Mouse (Mus musculus) C2C12 (cell line): ENCODE data around the gene Cntnap2. TPM values are rescaled to one million over a fixed set of nuclear protein-coding genes. Genes with fewer than 3 reads are reported as not detected.

Experiments
- H3K27me3 ChIP-seq: one replicate; pipeline ENCODE4 v1.6.1; 2011; ENCODE audit not compliant: control insufficient read depth, insufficient read depth, insufficient read length
- H3K36me3 ChIP-seq: one replicate; pipeline ENCODE4 v1.6.1; 2011; ENCODE audit not compliant: control insufficient read depth, insufficient read depth
- H3K4me3 ChIP-seq: one replicate; pipeline ENCODE4 v1.5.1; 2011; ENCODE audit warnings: mild to moderate bottlenecking, control low read depth; ENCODE audit not compliant: poor library complexity, insufficient read depth, severe bottlenecking
- H3K79me2 ChIP-seq: one replicate; pipeline ENCODE4 v1.6.1; 2011; ENCODE audit not compliant: control insufficient read depth, insufficient read depth
- H3K79me3 ChIP-seq: one replicate; pipeline ENCODE4 v1.6.1; 2011; ENCODE audit warnings: low read depth, control low read depth
- H3ac ChIP-seq: one replicate; pipeline ENCODE3; 2011; ENCODE audit warnings: low read depth; ENCODE audit not compliant: control insufficient read depth, insufficient read length
- CEBPB ChIP-seq: IDR thresholded peaks from one replicate; pipeline ENCODE4 v1.6.1; 2011; ENCODE audit warnings: low read depth, mild to moderate bottlenecking, control low read depth, moderate library complexity
- CTCF ChIP-seq: IDR thresholded peaks from one replicate; pipeline ENCODE4 v1.5.1; 2011; ENCODE audit not compliant: control insufficient read depth, insufficient read depth, insufficient read length
- FOSL1 ChIP-seq: IDR thresholded peaks from one replicate; pipeline ENCODE4 v1.8.0; 2011; ENCODE audit warnings: mild to moderate bottlenecking, low read length; ENCODE audit not compliant: poor library complexity, insufficient read depth, severe bottlenecking
- MAX ChIP-seq: IDR thresholded peaks from one replicate; pipeline ENCODE4 v1.6.1; 2011; ENCODE audit warnings: mild to moderate bottlenecking, control low read depth
- MYOD1 ChIP-seq: IDR thresholded peaks from one replicate; pipeline ENCODE4 v1.6.1; 2011; ENCODE audit warnings: low read depth; ENCODE audit not compliant: control insufficient read depth, insufficient read length
- MYOG ChIP-seq: IDR thresholded peaks from one replicate; pipeline ENCODE4 v1.6.1; 2011; ENCODE audit not compliant: control insufficient read depth, insufficient read length; ENCODE audit errors: extremely low read depth
- USF1 ChIP-seq: IDR thresholded peaks from one replicate; pipeline ENCODE4 v1.6.1; 2011; ENCODE audit warnings: low read depth, mild to moderate bottlenecking, control low read depth, moderate library complexity
- long read RNA-seq, 2 experiments: library from polyadenylated mRNA; unstranded; transcript quantifications; one replicate each; pipeline ENCODE4 v2.0.0; 2019 to 2020
- polyA plus RNA-seq: library from polyadenylated mRNA; unstranded; fragments of >200 nt; fragmentation: generic; extraction: Trizol; gene quantifications from one replicate; pipeline ENCODE4 v1.2.1, GENCODE M21; 2012; ENCODE audit warnings: missing spikeins

The Cntnap2 gene
- polyA plus RNA-seq = 0.02 TPM
- long read RNA-seq, experiment 1 = 0 reads
- long read RNA-seq, experiment 2, partial matches to known transcripts = 0 of 5 reads
- long read RNA-seq, experiment 2, other reads (novel, unspliced or antisense) = 5 of 5 reads

DNA sequence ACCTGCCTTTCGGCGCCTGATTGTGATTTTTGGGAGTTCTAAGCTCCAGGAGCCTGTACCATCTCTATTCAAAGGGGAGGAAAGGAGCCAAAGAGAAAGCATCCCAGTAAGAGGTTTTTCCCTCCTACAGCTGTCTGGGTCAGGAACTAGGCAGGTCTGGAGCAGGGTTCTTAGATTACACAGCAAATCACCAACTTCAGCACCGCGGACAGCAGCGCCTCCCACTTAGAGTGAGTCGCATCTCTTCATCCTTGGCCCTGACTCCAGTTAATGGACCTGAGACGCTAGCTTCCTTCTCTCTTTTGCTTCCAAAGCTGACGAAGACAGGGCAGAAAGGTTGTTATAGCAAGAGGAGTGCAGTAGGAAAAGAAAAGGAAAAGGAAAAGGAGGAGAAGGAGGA lies at the start of gene Cntnap2:
Gene Cntnap2 (plus strand): TSS at position 267 of the 400 bp plus-strand sequence.
- Histone ChIP-seq H3K27me3 (no peaks in the 10 kb centered on the region), H3K79me3 (no peaks in the 10 kb centered on the region), H3K79me2 (no peaks in the 10 kb centered on the region), H3ac (no peak within 1 kb of the TSS), H3K4me3 (no peak within 1 kb of the TSS), H3K36me3 (no peaks in the 10 kb centered on the region)
- no peak for TF ChIP-seq CEBPB
- TF ChIP-seq MYOD1 = no peak
- no peak for TF ChIP-seq FOSL1
- no peak for TF ChIP-seq MAX
- TF ChIP-seq CTCF = no peak
- no peak for TF ChIP-seq USF1
- TF ChIP-seq MYOG = no peak

DNA sequence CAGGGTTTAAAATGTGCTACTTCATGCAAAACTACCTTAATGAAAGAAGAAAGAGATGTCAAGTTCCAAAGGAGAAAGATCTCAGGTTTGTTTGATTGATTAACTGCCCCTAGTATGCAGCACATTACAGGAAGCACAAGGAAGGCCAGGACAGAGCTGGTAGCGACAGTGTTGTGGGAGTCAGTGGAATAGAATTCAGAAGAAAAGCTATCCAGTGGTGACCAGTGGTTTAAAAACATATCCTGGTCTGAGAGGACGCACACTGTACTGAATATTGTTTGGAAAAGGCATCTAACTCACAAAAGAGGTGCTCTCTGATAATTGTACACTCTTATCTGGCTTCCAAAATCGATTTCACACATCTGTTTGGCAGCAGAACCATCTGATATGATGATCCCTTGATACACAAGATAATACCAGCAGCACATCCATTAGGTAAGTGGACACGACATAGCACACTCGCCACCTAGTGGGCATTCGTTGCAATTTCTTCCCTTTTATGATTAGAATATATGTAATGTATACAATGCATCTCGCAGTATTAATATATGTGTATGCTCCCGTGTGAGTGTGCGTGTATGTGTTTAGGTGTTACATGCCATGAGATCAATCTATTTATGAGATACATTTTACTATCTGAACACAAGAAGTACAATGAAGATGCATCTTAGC lies 33.0 kb upstream of the Cntnap2 start:
- Histone ChIP-seq H3K4me3 (no peak overlapping the region), H3K27me3 (no peaks in the 10 kb centered on the region), H3K79me2 (no peaks in the 10 kb centered on the region), H3K36me3 (no peaks in the 10 kb centered on the region), H3K79me3 (no peaks in the 10 kb centered on the region), H3ac (no peak overlapping the region)
- TF ChIP-seq USF1 = no peak
- TF ChIP-seq CEBPB = no peak
- no peak for TF ChIP-seq MYOG

DNA sequence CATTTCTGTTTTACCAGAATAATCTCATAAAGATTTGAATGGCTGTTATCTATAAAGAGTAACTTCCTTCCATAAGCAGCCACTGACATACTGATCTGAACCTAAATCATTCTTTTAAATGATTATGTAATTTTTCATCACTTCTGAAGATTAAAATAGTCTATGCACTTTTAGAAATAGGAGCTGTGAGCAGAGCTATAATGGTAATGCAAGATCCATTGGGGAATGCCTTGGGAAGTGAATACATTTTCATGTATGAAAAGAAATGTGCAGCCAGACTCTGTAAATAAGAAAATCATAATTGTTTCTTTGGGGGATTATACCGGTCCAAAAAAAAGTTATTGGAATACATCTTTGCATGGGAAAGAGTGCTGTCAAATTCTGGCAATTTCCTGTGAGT lies 19.7 kb upstream of the Cntnap2 start:
- H3K79me3 ChIP-seq = no peaks in the 10 kb centered on the region
- no peaks in the 10 kb centered on the region for H3K79me2 ChIP-seq
- no peaks in the 10 kb centered on the region for H3K36me3 ChIP-seq
- TF ChIP-seq USF1 = no peak
- TF ChIP-seq FOSL1 = no peak
- no peak for TF ChIP-seq CEBPB
- TF ChIP-seq MAX = no peak
- no peak overlapping the region for H3K4me3 ChIP-seq
- H3K27me3 ChIP-seq = no peaks in the 10 kb centered on the region
- H3ac ChIP-seq = no peak overlapping the region

DNA sequence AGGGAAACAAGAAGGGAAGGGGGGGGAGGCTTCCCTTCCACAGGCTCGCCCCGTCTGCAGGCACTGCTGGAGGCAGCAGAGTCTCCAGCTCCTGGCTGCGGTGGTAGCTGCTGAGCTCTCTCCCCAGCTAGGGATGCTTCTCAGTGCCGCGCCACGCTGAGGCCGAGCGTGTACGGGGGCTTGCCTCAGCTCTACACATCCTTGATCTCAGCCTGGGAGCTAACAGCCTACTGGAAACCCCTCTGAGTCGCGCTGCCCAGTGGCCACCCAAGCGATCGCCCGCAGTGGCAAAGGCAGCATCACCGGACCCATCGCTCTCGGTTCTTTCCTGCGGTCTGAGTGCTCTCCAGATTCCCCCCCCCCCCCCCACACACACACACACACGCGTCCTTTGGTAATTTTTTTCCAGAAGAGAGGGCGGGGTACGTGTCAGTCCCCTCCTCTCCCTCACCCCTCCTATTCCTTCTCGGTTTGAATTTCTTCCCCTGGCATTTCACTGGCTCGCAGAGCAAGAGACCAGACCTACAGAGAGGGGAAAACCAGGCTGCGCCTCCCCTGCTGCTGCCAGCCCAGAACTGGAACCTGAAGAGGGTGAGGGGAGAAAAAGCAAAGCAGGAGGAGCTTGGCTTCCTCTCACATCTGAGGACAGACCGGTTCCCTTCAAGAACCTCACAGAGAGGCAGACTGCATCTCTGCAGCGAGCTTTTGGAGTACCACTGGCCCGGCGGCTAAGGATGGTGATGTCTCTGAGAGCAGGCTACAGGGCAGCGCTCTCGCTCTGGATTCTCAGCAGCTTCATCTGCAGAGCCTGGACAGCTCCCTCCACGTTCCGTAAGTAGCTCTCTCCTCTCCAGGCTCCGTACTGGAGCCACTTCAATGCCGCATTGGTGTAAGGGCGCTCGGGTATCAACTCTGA lies 657 bp downstream of the Cntnap2 start:
- no peak for TF ChIP-seq CEBPB
- TF ChIP-seq FOSL1 = no peak
- TF ChIP-seq MYOD1 = no peak
- TF ChIP-seq CTCF = no peak
- TF ChIP-seq USF1 = no peak
- TF ChIP-seq MAX = no peak
- TF ChIP-seq MYOG = no peak
- Histone ChIP-seq H3K79me2 (no peaks in the 10 kb centered on the region), H3ac (no peak overlapping the region), H3K4me3 (no peak overlapping the region), H3K27me3 (no peaks in the 10 kb centered on the region), H3K79me3 (no peaks in the 10 kb centered on the region), H3K36me3 (no peaks in the 10 kb centered on the region)

DNA sequence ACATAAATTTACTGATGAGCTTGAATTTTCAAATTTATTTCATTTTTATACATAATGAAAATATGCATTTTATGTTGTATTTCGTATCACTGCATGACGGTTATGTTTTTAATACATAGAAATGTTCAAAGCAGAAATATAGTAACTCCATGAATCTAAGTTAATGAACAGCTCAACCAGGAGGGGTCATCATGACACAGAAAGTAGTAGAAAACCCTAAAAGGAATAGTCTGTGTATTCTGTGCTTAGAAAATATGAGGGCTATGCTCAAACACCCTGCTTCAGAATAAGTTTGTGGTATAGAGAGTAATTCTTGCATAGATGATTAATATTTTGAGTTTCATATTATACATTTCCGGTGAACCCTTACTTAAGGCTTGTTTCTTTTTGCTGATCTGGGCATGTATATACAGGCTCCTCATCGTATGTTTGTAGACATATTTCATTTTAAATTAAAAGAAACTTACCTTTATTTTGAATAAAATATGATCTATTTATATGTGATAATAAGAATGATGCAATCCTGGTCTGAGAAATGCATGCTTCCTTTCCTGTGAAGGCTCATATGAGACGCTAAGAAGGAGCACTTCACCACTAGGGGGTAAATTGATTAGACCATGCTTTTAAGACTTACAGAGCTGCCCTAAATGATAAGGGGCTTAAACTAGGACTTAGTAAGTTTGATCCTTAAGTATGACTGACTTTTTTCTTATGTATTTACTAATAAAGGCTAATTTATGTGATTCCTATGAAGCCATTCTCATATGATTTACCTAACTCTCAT lies 3.2 kb downstream of the Cntnap2 start:
- Histone ChIP-seq H3K79me3 (no peaks in the 10 kb centered on the region), H3K4me3 (no peak overlapping the region), H3K27me3 (no peaks in the 10 kb centered on the region), H3K79me2 (no peaks in the 10 kb centered on the region), H3ac (no peak overlapping the region), H3K36me3 (no peaks in the 10 kb centered on the region)
- TF ChIP-seq CEBPB (no peak), MYOD1 (no peak), CTCF (no peak), USF1 (no peak), MYOG (no peak), MAX (no peak)

DNA sequence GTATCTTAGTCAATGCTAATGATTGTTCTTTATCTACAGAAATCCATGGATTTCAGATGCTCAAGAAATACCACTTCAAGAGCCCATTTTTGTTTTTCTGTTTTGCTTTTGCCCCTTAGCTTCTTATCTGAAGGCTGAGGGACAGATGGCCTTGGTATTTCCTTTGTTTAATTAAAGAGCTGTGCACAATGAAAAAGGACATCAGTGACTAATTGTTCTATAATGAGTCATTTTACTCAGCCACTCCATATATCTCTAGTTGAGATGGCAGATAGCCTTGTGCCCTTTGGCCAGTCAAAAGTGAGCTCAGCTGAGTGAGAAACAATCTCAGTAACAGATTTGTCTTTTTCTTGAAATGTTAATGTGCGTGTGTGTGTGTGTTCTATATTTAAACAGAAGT lies 29.1 kb downstream of the Cntnap2 start:
- no peak overlapping the region for H3K4me3 ChIP-seq
- no peak for TF ChIP-seq FOSL1
- no peak for TF ChIP-seq MYOD1
- no peak for TF ChIP-seq MYOG
- no peak for TF ChIP-seq USF1
- no peak for TF ChIP-seq MAX
- no peak for TF ChIP-seq CEBPB
- no peaks in the 10 kb centered on the region for H3K79me3 ChIP-seq
- no peaks in the 10 kb centered on the region for H3K27me3 ChIP-seq
- H3K36me3 ChIP-seq = no peaks in the 10 kb centered on the region
- H3ac ChIP-seq = no peak overlapping the region
- no peaks in the 10 kb centered on the region for H3K79me2 ChIP-seq
